Mouse (Mus musculus) stomach, embryonic 14.5 days (tissue): ENCODE data around the gene Eapp. TPM values are rescaled to one million over a fixed set of nuclear protein-coding genes. Genes with fewer than 3 reads are reported as not detected.
A peak's percentile ranks its signal among the peaks of the same experiment; 100 is the strongest.

Experiments used
- ATAC-seq: fragments of 200-750 bp; cut with Nextera tagmentation; 2 replicates; pipeline ENCODE4 v1.8.0; 2017; ENCODE audit warnings: low read depth, moderate TSS enrichment; ENCODE audit not compliant: insufficient number of reproducible peaks, insufficient read depth, low FRiP score
- H3K27ac ChIP-seq: fragments of 300-500 bp; sonication (generic); 2 replicates; pipeline ENCODE4 v1.5.1; 2014; ENCODE audit warnings: mild to moderate bottlenecking, low read length, moderate library complexity, mixed read lengths
- H3K27me3 ChIP-seq: fragments of 300-500 bp; sonication (generic); 2 replicates; pipeline ENCODE4 v1.6.1; 2014; ENCODE audit warnings: low read length, control low read depth, mixed read lengths; ENCODE audit not compliant: control insufficient read depth, insufficient read depth
- H3K36me3 ChIP-seq: fragments of 300-500 bp; sonication (generic); 2 replicates; pipeline ENCODE4 v1.6.1; 2014; ENCODE audit warnings: mild to moderate bottlenecking, control low read depth, low read length, moderate library complexity, mixed read lengths; ENCODE audit not compliant: control insufficient read depth, insufficient read depth
- H3K4me1 ChIP-seq: fragments of 300-500 bp; sonication (generic); 2 replicates; pipeline ENCODE4 v1.6.1; 2014; ENCODE audit warnings: low read length, control low read depth, mixed read lengths; ENCODE audit not compliant: control insufficient read depth, insufficient read depth
- H3K4me2 ChIP-seq: fragments of 300-500 bp; sonication (generic); replicated peaks from 2 replicates; pipeline ENCODE4 v1.6.1; 2014; ENCODE audit warnings: low read depth, low read length, control low read depth
- H3K4me3 ChIP-seq: fragments of 300-500 bp; sonication (generic); 2 replicates; pipeline ENCODE4 v1.5.1; 2014; ENCODE audit warnings: low read depth, low read length, control low read depth
- H3K9ac ChIP-seq: fragments of 300-500 bp; sonication (generic); replicated peaks from 2 replicates; pipeline ENCODE4 v1.6.1; 2014; ENCODE audit warnings: low read depth, mild to moderate bottlenecking, control low read depth, low read length, moderate library complexity, mixed read lengths
- H3K9me3 ChIP-seq: fragments of 300-500 bp; sonication (generic); 2 replicates; pipeline ENCODE4 v1.6.1; 2016; ENCODE audit warnings: low read depth, low read length, control low read depth; ENCODE audit not compliant: control insufficient read depth
- WGBS: fragments of 180-500 bp; shearing (Covaris S2); extraction: QIAGEN DNeasy Blood & Tissue Kit; methylation state at CpG from one replicate; pipeline ENCODE4 v1.1.7; 2014; 5-methylcytosine and 5-hydroxymethylcytosine counted together
- polyA plus RNA-seq: library from polyadenylated mRNA; unstranded; fragments of >200 nt; fragmentation: Nextera tagmentation; extraction: Ambion mirVana; gene quantifications from 2 replicates; pipeline ENCODE4 v1.2.1, GENCODE M21; 2014

Gene Eapp
- polyA plus RNA-seq, 1 experiment from 2014 or later: 70.9 TPM

- H3K36me3 ChIP-seq: no peaks in the 10 kb centered on the region
- WGBS: 65% methylated on average over 3 of the region's 3 CpGs
- H3K4me1 ChIP-seq: peaks cover 2% of the 10 kb centered on the region; the same call in 1 of the 2 replicates
Measured at GRCm38 (mm10) chr12:54659901-54660300, 35.8 kb downstream of the Eapp start.

GRCm38 (mm10) chr12:54658425-54659092, 37.1 kb downstream of the Eapp start:
- no peaks in the 10 kb centered on the region for H3K27me3 ChIP-seq
- WGBS: 71% methylated on average over 7 of the region's 7 CpGs
- peaks cover 13% of the 10 kb centered on the region; the same call in 1 of the 2 replicates for H3K4me1 ChIP-seq
- no peaks in the 10 kb centered on the region for H3K36me3 ChIP-seq
- no peak overlapping the region for H3K9ac ChIP-seq
- no peak overlapping the region for H3K4me3 ChIP-seq
- H3K27ac ChIP-seq: no peak overlapping the region
- no peak overlapping the region for H3K4me2 ChIP-seq
- no peak for ATAC-seq
- no peaks in the 10 kb centered on the region for H3K9me3 ChIP-seq

More at GRCm38 (mm10) chr12:54659901-54660300, 35.8 kb downstream of the Eapp start:
- no peak for ATAC-seq
- Histone ChIP-seq H3K4me3 (no peak overlapping the region), H3K9ac (no peak overlapping the region), H3K27ac (no peak overlapping the region), H3K27me3 (no peaks in the 10 kb centered on the region), H3K4me2 (no peak overlapping the region), H3K9me3 (no peaks in the 10 kb centered on the region)

GRCm38 (mm10) chr12:54657951-54658350, 37.7 kb downstream of the Eapp start:
- H3K4me3 ChIP-seq: no peak overlapping the region
- no peak overlapping the region for H3K9ac ChIP-seq
- H3K4me1 ChIP-seq: peaks cover 13% of the 10 kb centered on the region; the same call in 1 of the 2 replicates
- 91% methylated on average over 5 of the region's 5 CpGs for WGBS
- no peaks in the 10 kb centered on the region for H3K27me3 ChIP-seq
- ATAC-seq: no peak
- no peak overlapping the region for H3K27ac ChIP-seq
- H3K9me3 ChIP-seq: no peaks in the 10 kb centered on the region
- H3K4me2 ChIP-seq: no peak overlapping the region
- H3K36me3 ChIP-seq: no peaks in the 10 kb centered on the region

GRCm38 (mm10) chr12:54657226-54657625, 38.5 kb downstream of the Eapp start:
- peak overlapping the region; percentile 56 for H3K4me2 ChIP-seq
- no peak overlapping the region for H3K9ac ChIP-seq
- ATAC-seq: no peak
- 44% methylated on average over 2 of the region's 2 CpGs for WGBS
- H3K4me1 ChIP-seq: peaks cover 13% of the 10 kb centered on the region; the same call in 1 of the 2 replicates
- H3K9me3 ChIP-seq: no peaks in the 10 kb centered on the region
- H3K27ac ChIP-seq: no peak overlapping the region
- H3K36me3 ChIP-seq: no peaks in the 10 kb centered on the region
- H3K27me3 ChIP-seq: no peaks in the 10 kb centered on the region
- peak overlapping the region; percentile 69; the same call in 1 of the 2 replicates for H3K4me3 ChIP-seq

GRCm38 (mm10) chr12:54656396-54657171, 39.1 kb downstream of the Eapp start, which contains the start of gene Sptssa:
TSS of gene Sptssa (minus strand) at chr12:54656573.
- ATAC-seq: peak; percentile 100

DNA sequence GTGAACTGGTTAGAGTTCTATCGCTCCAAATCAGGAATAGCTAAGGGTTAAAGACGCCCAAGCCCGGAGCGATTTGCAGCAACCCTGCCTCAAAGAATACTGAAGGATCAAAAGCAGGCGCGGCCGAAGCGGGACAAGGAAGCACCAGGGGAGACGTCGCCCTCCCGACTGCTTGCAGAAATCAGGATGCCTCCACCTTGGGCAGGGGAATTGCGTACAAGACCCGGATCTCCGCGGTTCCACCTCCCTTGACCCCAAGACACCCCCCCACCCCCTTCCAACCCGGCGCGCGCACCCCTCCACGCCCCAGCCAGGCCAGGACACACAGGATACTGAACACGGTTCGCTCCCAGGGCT, 39.7 kb downstream of the Eapp start:
- Histone ChIP-seq H3K4me2 (peak overlapping the region; percentile 56), H3K4me1 (peaks cover 13% of the 10 kb centered on the region; the same call in 1 of the 2 replicates), H3K36me3 (no peaks in the 10 kb centered on the region), H3K27me3 (no peaks in the 10 kb centered on the region), H3K9me3 (no peaks in the 10 kb centered on the region), H3K27ac (peak overlapping the region; percentile 86; the same call in 1 of the 2 replicates), H3K9ac (peak overlapping the region; percentile 65), H3K4me3 (peak overlapping the region; percentile 69)
- ATAC-seq: no peak; the same call in 1 of the 2 replicates
- WGBS: under 1% methylated on average over 22 of the region's 22 CpGs

More at GRCm38 (mm10) chr12:54656396-54657171, 39.1 kb downstream of the Eapp start, which contains the start of gene Sptssa:
- 7% methylated on average over 53 of the region's 53 CpGs for WGBS
- H3K9me3 ChIP-seq: no peaks in the 10 kb centered on the region
- H3K36me3 ChIP-seq: no peaks in the 10 kb centered on the region
- no peaks in the 10 kb centered on the region for H3K27me3 ChIP-seq
- H3K9ac ChIP-seq: peak within 1 kb of the TSS; percentile 65
- H3K4me1 ChIP-seq: peaks cover 13% of the 10 kb centered on the region; the same call in 1 of the 2 replicates
- H3K27ac ChIP-seq: peak within 1 kb of the TSS; percentile 86; the same call in 1 of the 2 replicates
- peak within 1 kb of the TSS; percentile 56 for H3K4me2 ChIP-seq
- H3K4me3 ChIP-seq: peak within 1 kb of the TSS; percentile 69

DNA sequence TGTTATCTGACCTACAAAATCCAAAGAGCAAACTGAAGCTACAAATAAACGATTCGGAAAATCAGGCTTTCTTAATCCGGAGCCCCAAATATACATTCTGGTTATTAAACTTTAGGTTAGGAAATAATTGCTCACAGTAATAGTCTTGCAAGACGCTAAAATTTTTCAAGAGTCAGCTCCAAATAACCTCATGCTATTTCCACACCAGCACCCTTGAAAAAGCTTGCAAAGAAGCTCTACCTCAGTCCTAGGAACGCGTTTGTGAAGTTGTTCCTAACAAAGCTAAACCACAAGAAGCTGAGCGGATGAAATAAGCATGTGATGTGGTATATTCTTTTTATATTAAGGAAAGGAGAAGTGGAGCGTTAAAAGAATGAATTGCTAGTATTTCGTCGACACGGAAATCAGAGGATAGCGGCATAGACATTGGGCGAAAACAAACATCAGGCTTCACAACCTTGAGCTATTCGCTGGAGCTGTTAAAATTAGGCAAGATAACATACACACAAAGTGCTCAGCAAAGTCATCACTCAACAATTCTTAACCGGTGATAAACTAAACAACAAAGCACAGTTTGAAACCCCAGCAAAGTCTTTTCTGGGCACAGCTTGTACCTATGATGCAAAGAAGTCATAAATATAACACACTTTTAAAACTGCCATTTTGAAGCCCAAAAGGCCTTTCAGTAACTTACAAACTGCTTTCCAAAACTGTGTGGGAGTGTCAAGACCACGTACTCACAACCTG, 40.2 kb downstream of the Eapp start:
- Histone ChIP-seq H3K9me3 (no peaks in the 10 kb centered on the region), H3K27me3 (no peaks in the 10 kb centered on the region), H3K4me2 (peak overlapping the region; percentile 56), H3K4me1 (peaks cover 13% of the 10 kb centered on the region; the same call in 1 of the 2 replicates), H3K9ac (peak overlapping the region; percentile 65), H3K27ac (peak overlapping the region; percentile 86; the same call in 1 of the 2 replicates), H3K4me3 (peak overlapping the region; percentile 69), H3K36me3 (no peaks in the 10 kb centered on the region; the same call in 1 of the 2 replicates)
- ATAC-seq: no peak
- 18% methylated on average over 16 of the region's 16 CpGs for WGBS

- no peaks in the 10 kb centered on the region for H3K27me3 ChIP-seq
- WGBS: 93% methylated on average over 1 of the region's 1 CpGs
- no peak overlapping the region for H3K27ac ChIP-seq
- H3K9me3 ChIP-seq: no peaks in the 10 kb centered on the region
- H3K36me3 ChIP-seq: peaks cover 4% of the 10 kb centered on the region; the same call in 1 of the 2 replicates
- no peak for ATAC-seq
- peak overlapping the region; percentile 69 for H3K4me3 ChIP-seq
- H3K4me2 ChIP-seq: peak overlapping the region; percentile 56
- H3K9ac ChIP-seq: no peak overlapping the region
- peaks cover 13% of the 10 kb centered on the region; the same call in 1 of the 2 replicates for H3K4me1 ChIP-seq
Measured at GRCm38 (mm10) chr12:54654741-54655140, 41.0 kb downstream of the Eapp start.
